Mouse (Mus musculus) retina, postnatal 1 day (tissue): ENCODE data around the gene Gm39566.
A peak's percentile ranks its signal among the peaks of the same experiment; 100 is the strongest.

ENCODE experiments used
- DNase-seq: peaks from one replicate; pipeline ENCODE4 v3.0.0-alpha.2; 2012

Gm39566 gene

DNA sequence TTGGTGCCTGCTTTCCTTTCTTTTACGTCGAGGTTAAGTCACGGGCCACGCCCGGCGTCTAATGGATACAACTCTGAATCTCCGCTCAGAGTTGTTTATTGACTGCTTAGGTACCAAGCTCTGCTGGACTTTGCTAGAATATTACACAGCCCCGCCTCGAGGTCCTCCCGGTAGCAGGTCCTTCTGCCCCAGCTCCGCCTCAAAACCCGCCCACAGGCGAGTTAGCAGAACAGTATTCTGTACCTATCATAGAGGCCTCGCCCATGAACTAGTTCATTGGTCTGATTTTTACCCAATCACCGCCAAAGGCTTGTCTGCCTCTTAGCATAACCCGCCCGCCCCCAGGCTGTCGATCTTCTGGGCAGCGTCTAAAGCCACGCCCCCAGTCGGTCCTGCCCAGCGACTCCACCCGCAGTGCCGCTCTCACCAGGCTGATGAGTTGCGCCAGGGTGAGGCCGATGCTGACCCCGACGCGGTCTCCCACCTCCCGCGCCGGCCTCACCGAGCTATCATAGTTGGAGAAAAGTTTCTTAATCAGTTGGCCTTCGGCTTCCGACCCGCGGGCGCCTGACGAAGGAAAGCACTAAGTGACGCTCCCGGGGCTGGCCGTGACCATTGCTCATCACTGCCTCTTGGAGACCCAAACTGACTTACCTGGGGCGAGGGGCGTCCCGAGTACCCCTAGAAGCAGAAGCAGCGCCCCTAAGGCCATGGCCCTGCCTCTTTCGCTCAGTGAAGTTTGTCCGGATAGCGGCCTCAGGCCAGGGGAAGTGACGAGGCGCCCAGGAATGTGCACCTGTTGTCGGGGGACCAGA is 19.7 kb downstream of the Gm39566 start, which contains the start of gene Chrnb1:
Gene Chrnb1, minus strand, starts transcription at position 776 of the 815 bp plus-strand sequence.
- peak; percentile 98 for DNase-seq

DNA sequence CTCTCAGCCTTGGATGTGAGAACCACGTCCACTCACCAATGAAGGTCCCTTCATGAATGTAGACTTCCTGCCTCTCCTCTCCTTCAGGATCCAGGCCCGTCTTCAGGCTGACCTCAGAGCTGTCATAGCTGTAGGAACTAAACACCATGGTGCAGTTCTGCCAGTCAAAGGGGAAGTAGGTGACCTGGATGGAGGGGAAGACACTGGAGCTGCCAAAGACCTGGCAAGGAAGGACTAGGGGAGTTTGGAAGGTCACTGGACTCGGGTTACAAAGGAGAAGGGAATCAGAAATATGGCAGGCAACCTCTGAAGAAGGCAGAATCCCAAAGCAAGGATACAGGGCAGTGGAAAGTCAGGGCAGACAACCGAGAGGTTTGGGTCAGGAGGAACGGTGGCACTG is 21.7 kb downstream of the Gm39566 start:
- DNase-seq: no peak

DNA sequence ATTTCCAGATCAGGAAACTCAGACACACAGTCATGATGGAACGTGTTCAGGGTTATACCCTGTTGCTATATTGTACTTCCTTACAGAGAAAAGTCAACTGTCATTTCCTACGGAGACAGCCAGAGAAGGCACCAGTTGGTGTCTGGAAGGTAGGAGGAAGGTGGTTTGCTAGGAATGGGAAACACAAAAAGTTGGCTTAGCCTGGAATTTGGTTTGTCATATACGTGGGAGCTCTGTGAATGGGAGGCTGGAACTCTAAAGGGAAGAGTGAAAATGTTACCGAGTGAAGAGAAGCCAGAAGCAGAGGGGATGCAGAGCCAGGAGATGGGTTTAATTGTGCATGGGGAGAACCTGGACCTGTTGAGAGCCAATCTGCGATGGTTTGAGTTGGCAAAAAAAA is 23.7 kb downstream of the Gm39566 start:
- no peak for DNase-seq

DNA sequence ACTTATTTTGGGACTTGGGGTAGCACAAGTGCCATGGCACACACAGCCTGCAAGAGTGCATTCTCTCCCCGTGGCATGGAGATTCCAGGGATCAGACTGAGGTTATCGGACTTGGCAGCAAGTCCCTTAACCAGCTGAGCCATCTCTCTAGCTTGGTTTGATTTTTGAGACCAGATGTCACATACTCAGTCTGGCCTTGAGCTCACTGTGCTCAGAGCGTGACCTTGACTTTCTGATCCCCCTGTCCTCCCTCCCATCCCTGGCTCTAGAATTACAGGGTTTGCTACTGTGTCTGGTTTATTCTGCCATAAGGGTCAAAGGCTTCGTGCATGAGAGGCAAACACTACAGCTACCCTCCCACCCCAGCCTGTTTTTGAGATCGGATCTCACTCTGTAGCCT is 25.7 kb downstream of the Gm39566 start:
- no peak for DNase-seq

DNA sequence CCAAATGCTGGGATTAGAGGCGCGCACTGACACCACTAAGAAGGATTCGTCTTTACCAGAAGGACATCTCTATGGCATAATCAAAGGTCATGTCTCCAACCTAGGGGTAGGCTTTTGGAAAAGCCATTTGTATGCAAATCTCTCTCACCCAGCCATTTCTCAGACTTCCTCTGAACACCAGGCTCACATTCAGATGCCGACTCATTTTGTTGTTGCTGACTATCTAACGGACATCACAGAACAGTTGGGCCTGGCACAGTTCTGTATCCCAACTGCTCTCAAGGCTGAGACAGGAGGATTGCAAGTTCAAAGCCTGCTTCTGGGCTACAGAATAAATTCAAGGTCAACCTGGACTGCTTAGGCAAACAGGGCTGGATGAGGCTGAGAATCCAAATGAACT is 27.8 kb downstream of the Gm39566 start:
- no peak for DNase-seq

DNA sequence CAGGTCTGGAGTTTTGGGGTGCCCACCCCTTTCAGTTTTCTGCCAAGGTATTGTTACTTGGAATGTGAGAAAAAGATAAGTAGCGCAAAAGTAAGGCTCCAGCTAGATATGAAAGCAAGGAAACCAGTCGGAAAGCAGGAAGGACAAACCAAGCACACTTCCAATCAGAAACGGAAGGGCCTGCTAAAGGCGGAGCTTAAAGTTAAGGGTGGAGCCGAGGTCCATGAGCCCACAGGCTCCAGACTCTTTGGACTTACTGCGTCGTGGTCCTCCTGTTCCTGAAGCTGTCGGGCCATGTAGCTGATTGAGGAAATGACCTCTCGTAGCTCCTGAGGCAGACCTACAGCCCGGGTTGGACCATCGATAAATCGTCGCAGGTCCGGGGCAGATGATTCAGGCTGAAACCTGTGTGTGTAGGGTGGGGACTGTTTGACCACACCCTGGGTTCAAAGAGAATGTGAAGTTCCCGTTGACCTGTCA is 30.3 kb downstream of the Gm39566 start:
- no peak for DNase-seq

DNA sequence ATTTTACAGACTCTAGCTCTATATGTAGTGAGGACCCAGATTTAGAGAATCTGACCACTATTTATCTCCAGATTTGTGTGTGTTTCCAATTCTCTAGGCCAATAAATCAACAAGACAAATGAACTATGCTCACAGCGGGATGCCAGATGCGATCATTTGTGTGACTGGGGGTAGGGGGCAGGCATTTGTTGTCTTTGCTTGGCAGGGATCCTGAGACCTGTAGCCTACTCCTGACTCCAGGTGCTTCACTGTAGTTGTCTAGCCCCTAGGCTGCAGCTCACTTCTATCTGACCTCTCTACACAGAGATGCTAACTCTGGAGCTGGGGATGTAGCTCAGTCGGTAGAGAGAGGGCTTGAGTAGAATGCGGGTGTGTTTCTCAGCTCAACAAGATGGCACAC is 33.3 kb downstream of the Gm39566 start:
- no peak for DNase-seq

DNA sequence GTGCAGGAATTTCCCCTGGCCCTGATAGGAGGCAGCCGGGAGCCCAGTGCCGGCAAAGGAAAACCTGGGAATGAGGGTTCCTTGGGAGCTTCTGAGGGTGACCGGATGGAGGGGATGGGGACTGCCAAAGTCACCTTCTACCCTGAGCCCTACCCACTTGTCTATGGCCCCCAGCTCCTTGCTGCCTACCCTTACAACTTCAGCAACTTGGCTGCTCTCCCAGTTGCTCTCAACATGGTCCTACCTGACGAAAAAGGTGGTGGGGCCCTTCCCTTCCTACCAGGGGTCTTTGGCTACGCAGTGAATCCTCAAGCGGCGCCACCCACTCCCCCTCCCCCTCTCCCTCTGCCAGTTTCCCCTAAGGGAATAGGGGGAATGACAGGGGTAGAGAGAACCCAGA is 36.1 kb downstream of the Gm39566 start:
- no peak for DNase-seq

DNA sequence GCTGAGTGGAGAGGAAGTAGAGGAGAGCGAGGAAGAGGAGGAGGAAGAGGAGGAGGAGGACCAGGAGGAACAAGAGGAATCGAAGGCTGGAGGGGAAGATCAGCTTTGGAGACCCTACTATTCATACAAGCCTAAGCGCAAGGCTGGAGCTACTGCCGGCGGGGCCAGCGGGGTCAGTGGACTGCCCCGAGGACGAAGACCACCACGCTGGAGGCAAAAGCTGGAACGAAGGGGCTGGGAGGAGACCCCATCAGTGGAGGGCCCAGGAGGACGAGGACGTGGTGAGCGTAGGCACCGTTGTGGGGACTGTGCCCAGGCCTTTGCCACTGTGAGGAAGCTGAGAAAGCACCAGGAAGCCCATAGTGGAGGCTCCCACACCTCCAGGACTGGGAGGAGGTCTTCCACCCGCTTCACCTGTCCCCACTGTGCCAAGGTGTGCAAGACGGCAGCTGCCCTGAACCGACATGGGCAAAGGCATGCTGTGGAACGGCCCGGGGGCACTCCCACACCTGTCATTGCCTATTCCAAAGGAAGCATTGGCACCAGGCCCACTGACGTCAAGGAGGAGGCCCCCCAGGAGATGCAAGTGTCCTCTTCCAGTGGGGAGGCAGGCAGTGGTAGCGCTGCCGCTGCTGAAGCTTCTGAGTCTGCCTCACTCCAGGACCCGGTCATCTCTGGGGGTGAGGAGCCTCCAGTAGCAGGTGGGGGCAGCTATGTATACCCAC is 36.7 kb downstream of the Gm39566 start:
- DNase-seq: no peak

DNA sequence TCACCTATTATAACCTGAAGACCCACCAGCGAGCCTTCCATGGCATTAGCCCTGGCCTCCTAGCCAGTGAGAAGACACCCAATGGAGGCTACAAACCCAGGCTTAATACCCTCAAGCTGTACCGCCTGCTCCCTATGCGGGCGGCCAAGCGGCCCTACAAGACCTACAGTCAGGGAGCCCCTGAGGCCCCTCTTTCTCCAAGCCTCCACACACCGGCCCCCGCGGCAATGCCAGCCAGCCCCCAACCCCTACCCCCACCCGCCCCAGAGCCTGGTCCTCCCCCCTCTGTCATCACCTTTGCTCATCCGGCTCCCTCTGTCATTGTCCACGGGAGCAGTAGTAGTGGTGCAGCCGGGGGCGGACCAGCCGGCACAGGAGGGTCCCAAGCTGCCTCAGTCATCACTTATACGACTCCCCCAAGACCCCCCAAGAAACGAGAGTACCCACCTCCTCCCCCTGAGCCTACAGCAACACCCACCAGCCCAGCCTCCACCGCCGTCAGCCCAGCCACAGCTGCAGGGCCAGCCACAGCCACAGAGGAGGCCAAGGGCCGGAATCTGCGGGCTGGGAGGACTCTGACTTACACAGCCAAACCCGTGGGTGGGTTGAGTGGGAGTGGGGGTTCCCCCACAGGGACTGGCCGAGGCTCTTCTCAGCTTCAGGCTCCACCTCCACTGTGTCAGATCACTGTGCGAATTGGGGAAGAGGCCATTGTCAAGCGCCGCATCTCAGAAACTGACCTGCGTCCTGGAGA is 37.4 kb downstream of the Gm39566 start:
- DNase-seq: no peak

DNA sequence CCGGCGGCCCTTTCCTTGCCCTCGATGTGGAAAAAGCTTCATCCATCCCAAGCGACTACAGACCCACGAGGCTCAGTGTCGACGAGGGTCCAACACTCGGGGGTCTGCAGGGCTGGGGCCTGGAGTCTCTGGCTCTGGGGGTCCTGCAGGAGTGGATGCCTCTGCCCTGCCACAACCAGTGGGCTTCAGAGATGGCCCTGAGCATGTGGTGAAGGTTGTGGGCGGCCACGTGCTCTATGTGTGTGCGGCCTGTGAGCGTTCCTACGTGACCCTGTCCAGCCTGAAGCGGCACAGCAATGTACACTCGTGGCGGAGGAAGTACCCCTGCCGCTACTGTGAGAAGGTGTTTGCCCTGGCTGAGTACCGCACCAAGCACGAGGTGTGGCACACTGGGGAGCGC is 38.6 kb downstream of the Gm39566 start:
- no peak for DNase-seq

DNA sequence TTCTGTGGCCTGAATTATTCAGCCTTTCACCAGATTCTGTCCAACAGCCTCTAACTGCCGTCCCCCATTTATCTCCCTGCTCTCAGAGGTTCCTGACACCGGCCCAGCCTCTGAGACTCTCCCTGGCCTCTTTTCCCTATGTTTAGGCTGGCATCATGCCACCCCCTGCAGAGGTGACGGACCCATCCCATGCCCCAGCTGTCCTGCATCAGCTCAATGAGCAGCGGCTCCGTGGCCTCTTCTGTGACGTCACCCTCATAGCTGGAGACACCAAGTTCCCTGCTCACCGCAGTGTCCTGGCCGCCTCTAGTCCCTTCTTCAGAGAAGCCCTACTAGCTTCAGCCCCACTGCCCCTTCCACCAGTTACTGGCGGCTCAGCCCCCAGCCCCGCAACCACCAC is 39.4 kb downstream of the Gm39566 start:
- DNase-seq: peak; percentile 29

DNA sequence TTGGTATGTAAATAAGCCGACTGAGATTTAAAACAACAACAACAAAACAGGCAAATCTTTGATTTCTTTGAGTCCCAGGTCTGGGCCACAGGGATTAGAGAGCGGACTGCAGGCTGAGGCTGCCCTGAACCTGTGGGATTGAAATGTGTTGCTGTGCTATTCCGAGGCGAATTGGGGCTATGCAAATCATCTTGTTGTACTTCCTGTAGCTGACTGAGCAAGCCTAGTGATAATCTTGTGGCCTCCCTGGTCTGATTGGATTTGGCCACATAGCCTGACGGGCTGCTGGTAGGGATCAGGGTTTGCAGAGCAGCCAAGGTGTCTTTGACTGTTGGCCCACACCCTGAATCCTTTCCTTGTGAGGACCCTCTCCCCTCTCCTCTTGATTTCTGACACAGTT is 40.1 kb downstream of the Gm39566 start:
- DNase-seq: peak; percentile 24

DNA sequence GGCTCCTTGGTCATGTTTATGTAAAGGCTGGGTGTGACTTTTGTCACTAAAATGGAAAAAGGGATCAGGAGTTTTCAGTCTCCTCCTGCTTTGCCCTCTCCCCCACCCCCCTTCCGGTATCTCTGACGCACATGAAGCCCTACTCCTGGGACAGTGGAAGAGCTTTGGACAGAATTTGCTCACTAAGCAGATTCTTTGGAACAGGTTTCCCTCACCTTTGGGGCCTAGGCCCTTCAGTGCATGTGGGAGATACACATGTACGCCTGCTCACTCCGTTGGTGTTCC is 47.5 kb downstream of the Gm39566 start:
- no peak for DNase-seq

DNA sequence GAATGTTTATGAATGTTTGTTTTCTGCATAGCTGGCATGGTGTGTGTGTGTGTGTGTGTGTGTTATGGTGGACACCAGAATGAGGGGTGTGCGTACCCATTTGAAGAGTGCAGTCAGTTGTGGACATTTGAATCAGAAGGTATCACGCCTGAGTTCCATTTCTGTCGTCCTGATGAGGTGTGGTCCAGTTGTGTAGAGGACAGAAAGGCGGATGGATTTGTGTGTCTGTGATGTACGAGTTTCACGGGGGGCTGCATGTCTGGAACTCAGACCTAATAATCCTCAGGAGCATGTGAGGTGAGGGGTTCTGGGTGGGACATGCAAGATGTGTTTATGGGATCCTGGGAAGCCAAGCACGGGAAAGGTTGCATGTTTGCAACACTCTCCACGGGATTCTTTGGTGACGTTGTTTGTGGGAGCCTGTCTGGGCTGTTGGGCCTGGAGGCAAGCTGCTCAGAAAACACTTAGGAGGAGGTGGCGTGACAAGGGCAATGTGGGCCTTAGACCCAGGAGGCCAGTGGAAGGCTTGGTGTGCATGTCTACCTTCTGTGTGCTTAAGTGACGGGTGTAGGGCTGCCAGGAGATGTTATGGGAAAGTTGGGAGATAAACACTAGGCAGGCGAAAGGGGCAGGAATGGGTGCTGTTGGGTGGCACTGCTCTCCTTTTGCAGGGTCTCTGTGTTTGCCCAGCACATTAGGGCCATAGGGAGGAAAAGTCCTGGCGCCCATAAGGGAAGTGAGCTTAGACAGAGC is 48.0 kb downstream of the Gm39566 start:
- DNase-seq: peak; percentile 19

DNA sequence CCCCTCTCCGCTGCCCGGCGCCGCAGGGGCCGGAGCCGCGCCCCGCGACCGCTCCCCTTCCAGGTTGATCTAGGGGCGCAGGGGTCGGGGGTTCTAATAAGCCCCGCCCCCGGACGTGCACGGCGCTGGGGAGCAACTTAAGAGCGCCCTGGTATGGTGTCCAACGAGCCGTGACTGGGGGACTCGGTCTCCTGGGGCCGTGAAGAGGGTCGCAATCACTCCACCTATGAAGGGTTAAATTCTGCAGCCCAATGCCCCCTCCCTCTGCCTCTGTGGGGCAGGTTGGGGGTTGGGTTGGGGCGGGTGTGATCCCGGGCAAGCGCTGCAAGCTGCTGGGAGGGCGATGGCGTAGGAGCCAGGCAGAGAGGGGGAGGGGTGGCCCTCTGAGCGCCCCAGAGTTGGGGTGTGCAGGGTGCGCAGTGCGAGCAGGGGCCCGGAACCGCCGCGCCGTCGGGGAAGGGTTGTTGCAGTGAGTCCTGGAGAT is 48.9 kb downstream of the Gm39566 start:
- peak; percentile 79 for DNase-seq

DNA sequence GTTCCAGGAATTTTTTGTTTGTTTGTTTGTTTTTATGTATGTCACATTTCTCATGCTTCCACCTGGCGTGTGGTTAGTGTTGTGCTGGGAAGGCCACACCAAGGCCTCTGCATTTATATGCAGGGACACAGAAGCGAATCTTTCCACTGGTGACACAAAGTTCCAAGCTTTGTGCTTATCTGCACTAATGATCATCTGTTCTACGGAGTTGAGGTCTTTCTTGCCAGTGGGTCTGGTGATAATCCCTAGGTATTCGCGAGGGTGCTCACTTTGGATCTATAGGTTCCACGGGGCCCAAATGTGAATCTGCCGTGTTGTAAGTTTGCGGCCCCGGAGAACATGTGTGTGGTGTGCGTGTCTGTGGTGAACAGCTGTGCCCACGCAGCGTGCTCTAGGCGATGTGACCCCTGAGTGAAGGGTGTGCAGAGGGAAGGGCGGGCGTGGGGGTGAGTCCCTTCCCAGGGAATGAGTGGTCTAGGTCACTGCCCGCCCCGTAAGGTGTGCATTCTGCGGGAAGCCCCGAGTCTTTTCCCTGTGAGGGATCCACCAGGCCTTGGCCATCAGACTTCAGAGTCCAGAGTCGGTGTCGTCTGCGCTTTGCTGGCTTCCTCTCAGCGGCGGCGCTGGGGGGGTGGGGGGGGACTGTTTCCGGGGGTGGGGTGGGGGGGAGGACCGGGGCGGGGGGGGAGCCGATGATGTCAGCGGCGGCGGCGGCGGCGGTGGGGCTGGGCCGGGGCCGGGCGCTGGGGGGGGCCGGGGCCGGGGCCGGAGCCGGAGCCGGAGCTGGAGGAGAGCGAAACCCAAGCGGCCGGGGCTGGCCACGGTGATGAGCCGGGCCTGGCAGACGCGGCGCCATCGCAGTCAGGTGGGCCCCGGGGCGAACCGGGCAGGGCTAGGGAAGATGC is 49.6 kb downstream of the Gm39566 start, which contains the start of gene Zbtb4:
Gene Zbtb4, plus strand, starts transcription at position 692 of the 905 bp plus-strand sequence.
- peak; percentile 58 for DNase-seq

DNA sequence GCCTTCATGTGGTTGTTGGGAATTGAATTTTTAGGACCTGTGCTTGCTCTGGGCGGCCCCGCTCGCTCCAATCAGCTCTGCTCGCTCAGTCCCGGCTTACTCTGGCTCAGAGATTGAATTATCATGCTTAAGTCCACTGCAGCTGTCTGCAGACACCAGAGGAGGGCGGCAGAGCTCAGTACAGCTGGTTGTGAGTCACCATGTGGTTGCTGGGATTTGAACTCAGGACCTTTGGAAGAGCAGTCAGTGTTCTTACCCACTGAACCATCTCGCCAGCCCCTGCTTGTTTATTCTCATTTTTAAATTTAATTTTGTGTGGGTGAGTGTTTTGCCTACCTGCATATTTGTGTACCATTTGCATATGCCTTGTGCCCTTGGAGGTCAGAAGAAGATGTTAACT is 51.5 kb downstream of the Gm39566 start:
- DNase-seq: peak; percentile 35

DNA sequence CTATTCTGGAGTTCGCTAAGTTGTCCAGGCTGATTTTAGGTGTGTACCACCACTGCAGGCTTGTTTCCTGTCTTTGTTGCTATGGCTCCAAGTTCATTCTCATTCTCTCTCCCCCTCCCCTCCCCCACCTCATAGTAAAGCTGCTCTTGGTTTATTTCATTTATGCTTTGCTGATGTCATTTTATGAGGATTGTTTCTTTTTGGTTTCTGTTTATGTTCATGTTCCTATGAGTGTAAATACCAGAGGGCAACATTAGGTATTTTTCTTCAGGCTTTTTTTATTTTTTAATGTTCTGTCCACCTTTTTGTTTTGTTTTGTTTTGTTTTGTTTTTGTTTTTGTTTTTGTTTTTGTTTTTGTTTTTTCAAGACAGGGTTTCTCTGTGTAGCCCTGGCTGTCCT is 53.2 kb downstream of the Gm39566 start, which contains the start of gene Slc35g3:
Gene Slc35g3, minus strand, starts transcription at position 101 of the 400 bp plus-strand sequence.
- DNase-seq: no peak
